Mouse (Mus musculus) embryonic facial prominence, embryonic 11.5 days (tissue): ENCODE measurements at regions not wholly inside any gene's neighbourhood (a gene's known extent, or its start where the extent isn't known, plus 50 kb on each side); places are given as distances from the start of the nearest gene placed in this dataset.

ENCODE experiments used
- ATAC-seq: fragments of 200-750 bp; cut with Nextera tagmentation; replicated peaks from 2 replicates; pipeline ENCODE4 v1.8.0; 2017; ENCODE audit warnings: low read depth; ENCODE audit not compliant: insufficient number of reproducible peaks, low FRiP score, low TSS enrichment
- DNase-seq: peaks from one replicate; pipeline ENCODE4 v3.0.0-alpha.2; 2015; ENCODE audit warnings: low spot score
- H3K27ac ChIP-seq: fragments of 300-500 bp; sonication (generic); replicated peaks from 2 replicates; pipeline ENCODE4 v1.5.1; 2014; ENCODE audit warnings: mild to moderate bottlenecking, low read depth, low read length, control low read depth
- H3K27me3 ChIP-seq: fragments of 300-500 bp; sonication (generic); 2 replicates; pipeline ENCODE4 v1.6.1; 2014; ENCODE audit warnings: mild to moderate bottlenecking, low read length, moderate library complexity, mixed read lengths; ENCODE audit not compliant: control insufficient read depth, insufficient read depth
- H3K36me3 ChIP-seq: fragments of 300-500 bp; sonication (generic); replicated peaks from 2 replicates; pipeline ENCODE4 v1.6.1; 2014; ENCODE audit warnings: low read depth, mild to moderate bottlenecking, low read length, moderate library complexity, mixed read lengths; ENCODE audit not compliant: control insufficient read depth, insufficient read depth
- H3K4me1 ChIP-seq: fragments of 300-500 bp; sonication (generic); 2 replicates; pipeline ENCODE4 v1.6.1; 2014; ENCODE audit warnings: low read length, mixed read lengths; ENCODE audit not compliant: control insufficient read depth, insufficient read depth
- H3K4me2 ChIP-seq: fragments of 300-500 bp; sonication (generic); 2 replicates; pipeline ENCODE4 v1.6.1; 2014; ENCODE audit warnings: low read depth, mild to moderate bottlenecking, control low read depth, low read length, moderate library complexity
- H3K4me3 ChIP-seq: fragments of 300-500 bp; sonication (generic); 2 replicates; pipeline ENCODE4 v1.5.1; 2014; ENCODE audit warnings: low read depth, low read length, control low read depth
- H3K9ac ChIP-seq: fragments of 300-500 bp; sonication (generic); replicated peaks from 2 replicates; pipeline ENCODE4 v1.6.1; 2014; ENCODE audit warnings: mild to moderate bottlenecking, control low read depth, low read length
- H3K9me3 ChIP-seq: fragments of 300-500 bp; sonication (generic); replicated peaks from 2 replicates; pipeline ENCODE4 v1.6.1; 2016; ENCODE audit warnings: mild to moderate bottlenecking, low read length, inconsistent platforms, mixed read lengths; ENCODE audit not compliant: control insufficient read depth
- WGBS: fragments of 180-500 bp; shearing (Covaris S2); extraction: QIAGEN DNeasy Blood & Tissue Kit; methylation state at CpG from one replicate; pipeline ENCODE4 v1.1.7; 2014; 5-methylcytosine and 5-hydroxymethylcytosine counted together

- H3K27ac ChIP-seq = no peak overlapping the region
- no peak overlapping the region for H3K4me2 ChIP-seq
- no peaks in the 10 kb centered on the region for H3K27me3 ChIP-seq
- no peak overlapping the region for H3K4me3 ChIP-seq
- DNase-seq = peak; percentile 6
- H3K9me3 ChIP-seq = no peaks in the 10 kb centered on the region
- no peak overlapping the region for H3K9ac ChIP-seq
- ATAC-seq = no peak
- no peaks in the 10 kb centered on the region for H3K36me3 ChIP-seq
- H3K4me1 ChIP-seq = no peaks in the 10 kb centered on the region
- WGBS = 45% methylated on average over 5 of the region's 5 CpGs
Observed at GRCm38 (mm10) chr5:51829020-51829419, 261.5 kb upstream of the Ppargc1a start.

- Histone ChIP-seq H3K4me1 (no peaks in the 10 kb centered on the region), H3K36me3 (no peaks in the 10 kb centered on the region), H3K27ac (no peak overlapping the region), H3K9ac (no peak overlapping the region), H3K27me3 (no peaks in the 10 kb centered on the region), H3K4me3 (no peak overlapping the region), H3K4me2 (no peak overlapping the region), H3K9me3 (no peaks in the 10 kb centered on the region)
- DNase-seq = no peak
- ATAC-seq = no peak
- 81% methylated on average over 1 of the region's 1 CpGs for WGBS
Observed at GRCm38 (mm10) chr5:51826269-51826668, 258.7 kb upstream of the Ppargc1a start.

- Histone ChIP-seq H3K27ac (no peak overlapping the region), H3K9ac (no peak overlapping the region), H3K36me3 (no peaks in the 10 kb centered on the region), H3K4me3 (no peak overlapping the region), H3K4me2 (no peak overlapping the region), H3K4me1 (no peaks in the 10 kb centered on the region), H3K27me3 (no peaks in the 10 kb centered on the region), H3K9me3 (no peaks in the 10 kb centered on the region)
- DNase-seq (no peak), ATAC-seq (no peak)
- 92% methylated on average over 3 of the region's 3 CpGs for WGBS
Observed at GRCm38 (mm10) chr5:51825584-51826088, 258.1 kb upstream of the Ppargc1a start.

- 83% methylated on average over 4 of the region's 4 CpGs for WGBS
- ATAC-seq = no peak
- Histone ChIP-seq H3K9me3 (no peaks in the 10 kb centered on the region), H3K27me3 (no peaks in the 10 kb centered on the region), H3K4me3 (no peak overlapping the region), H3K4me2 (no peak overlapping the region), H3K27ac (no peak overlapping the region), H3K9ac (no peak overlapping the region), H3K36me3 (no peaks in the 10 kb centered on the region), H3K4me1 (no peaks in the 10 kb centered on the region)
- no peak for DNase-seq
Observed at GRCm38 (mm10) chr5:51824731-51825130, 257.2 kb upstream of the Ppargc1a start.

GRCm38 (mm10) chr5:51823657-51824056 lies 256.1 kb upstream of the Ppargc1a start:
- ATAC-seq = no peak
- H3K4me3 ChIP-seq = no peak overlapping the region
- H3K27me3 ChIP-seq = no peaks in the 10 kb centered on the region
- DNase-seq = no peak
- no peaks in the 10 kb centered on the region for H3K36me3 ChIP-seq
- H3K4me1 ChIP-seq = no peaks in the 10 kb centered on the region
- 60% methylated on average over 2 of the region's 2 CpGs for WGBS
- H3K27ac ChIP-seq = no peak overlapping the region
- no peaks in the 10 kb centered on the region for H3K9me3 ChIP-seq
- no peak overlapping the region for H3K4me2 ChIP-seq
- no peak overlapping the region for H3K9ac ChIP-seq

- H3K27ac ChIP-seq = no peak overlapping the region
- DNase-seq (no peak), ATAC-seq (no peak)
- no peaks in the 10 kb centered on the region for H3K27me3 ChIP-seq
- H3K9ac ChIP-seq = no peak overlapping the region
- H3K4me2 ChIP-seq = no peak overlapping the region
- H3K36me3 ChIP-seq = no peaks in the 10 kb centered on the region
- H3K9me3 ChIP-seq = no peaks in the 10 kb centered on the region
- no peaks in the 10 kb centered on the region for H3K4me1 ChIP-seq
- no peak overlapping the region for H3K4me3 ChIP-seq
- 86% methylated on average over 2 of the region's 2 CpGs for WGBS
Observed at GRCm38 (mm10) chr5:51816258-51816657, 248.7 kb upstream of the Ppargc1a start.

GRCm38 (mm10) chr5:51811728-51812127 lies 244.2 kb upstream of the Ppargc1a start:
- no peaks in the 10 kb centered on the region for H3K9me3 ChIP-seq
- H3K27ac ChIP-seq = no peak overlapping the region
- no peaks in the 10 kb centered on the region for H3K36me3 ChIP-seq
- DNase-seq (no peak), ATAC-seq (no peak)
- no peaks in the 10 kb centered on the region for H3K27me3 ChIP-seq
- no peak overlapping the region for H3K4me3 ChIP-seq
- no peak overlapping the region for H3K4me2 ChIP-seq
- 93% methylated on average over 2 of the region's 2 CpGs for WGBS
- no peak overlapping the region for H3K9ac ChIP-seq
- H3K4me1 ChIP-seq = no peaks in the 10 kb centered on the region

- Histone ChIP-seq H3K4me3 (no peak overlapping the region), H3K9ac (no peak overlapping the region), H3K4me2 (no peak overlapping the region), H3K27me3 (no peaks in the 10 kb centered on the region), H3K4me1 (no peaks in the 10 kb centered on the region), H3K9me3 (no peaks in the 10 kb centered on the region), H3K27ac (no peak overlapping the region), H3K36me3 (no peaks in the 10 kb centered on the region)
- DNase-seq = no peak
- no peak for ATAC-seq
- WGBS = 81% methylated on average over 8 of the region's 8 CpGs
Observed at GRCm38 (mm10) chr5:51801486-51801885, 234.0 kb upstream of the Ppargc1a start.
